Mouse (Mus musculus) forebrain, embryonic 13.5 days (tissue): ENCODE data around the gene Tedc1. TPM values are rescaled to one million over a fixed set of nuclear protein-coding genes. Genes with fewer than 3 reads are reported as not detected.

Experiments
- ATAC-seq: fragments of 200-750 bp; cut with Nextera tagmentation; 2 replicates; pipeline ENCODE4 v1.8.0; 2017
- H3K27ac ChIP-seq: fragments of 300-500 bp; sonication (generic); 2 replicates; pipeline ENCODE4 v1.5.1; 2015; ENCODE audit warnings: inconsistent platforms, mild to moderate bottlenecking, moderate library complexity
- H3K27me3 ChIP-seq: fragments of 300-500 bp; sonication (generic); 2 replicates; pipeline ENCODE4 v1.6.1; 2015; ENCODE audit warnings: mild to moderate bottlenecking, inconsistent platforms
- H3K36me3 ChIP-seq: fragments of 300-500 bp; sonication (generic); 2 replicates; pipeline ENCODE4 v1.6.1; 2015; ENCODE audit warnings: mild to moderate bottlenecking, inconsistent platforms; ENCODE audit not compliant: poor library complexity, severe bottlenecking
- H3K4me1 ChIP-seq: fragments of 300-500 bp; sonication (generic); 2 replicates; pipeline ENCODE4 v1.6.1; 2015; ENCODE audit warnings: inconsistent platforms
- H3K4me2 ChIP-seq: fragments of 300-500 bp; sonication (generic); 2 replicates; pipeline ENCODE4 v1.6.1; 2015; ENCODE audit warnings: inconsistent platforms, mild to moderate bottlenecking, moderate library complexity
- H3K4me3 ChIP-seq: fragments of 300-500 bp; sonication (generic); 2 replicates; pipeline ENCODE4 v1.5.1; 2015; ENCODE audit warnings: mild to moderate bottlenecking, inconsistent platforms
- H3K9ac ChIP-seq: fragments of 300-500 bp; sonication (generic); 2 replicates; pipeline ENCODE4 v1.6.1; 2015; ENCODE audit warnings: mild to moderate bottlenecking, inconsistent platforms
- H3K9me3 ChIP-seq: fragments of 300-500 bp; sonication (generic); replicated peaks from 2 replicates; pipeline ENCODE4 v1.6.1; 2016; ENCODE audit warnings: inconsistent platforms
- WGBS: fragments of 180-500 bp; shearing (Covaris S2); methylation state at CpG from one replicate; pipeline ENCODE4 v1.1.7; 2015; 5-methylcytosine and 5-hydroxymethylcytosine counted together
- polyA plus RNA-seq: library from polyadenylated mRNA; unstranded; fragments of >200 nt; fragmentation: Nextera tagmentation; extraction: Ambion mirVana; gene quantifications from 2 replicates; pipeline ENCODE4 v1.2.1, GENCODE M21; 2015

Gene Tedc1
- polyA plus RNA-seq, 1 experiment from 2014 or later: 32.2 TPM

DNA sequence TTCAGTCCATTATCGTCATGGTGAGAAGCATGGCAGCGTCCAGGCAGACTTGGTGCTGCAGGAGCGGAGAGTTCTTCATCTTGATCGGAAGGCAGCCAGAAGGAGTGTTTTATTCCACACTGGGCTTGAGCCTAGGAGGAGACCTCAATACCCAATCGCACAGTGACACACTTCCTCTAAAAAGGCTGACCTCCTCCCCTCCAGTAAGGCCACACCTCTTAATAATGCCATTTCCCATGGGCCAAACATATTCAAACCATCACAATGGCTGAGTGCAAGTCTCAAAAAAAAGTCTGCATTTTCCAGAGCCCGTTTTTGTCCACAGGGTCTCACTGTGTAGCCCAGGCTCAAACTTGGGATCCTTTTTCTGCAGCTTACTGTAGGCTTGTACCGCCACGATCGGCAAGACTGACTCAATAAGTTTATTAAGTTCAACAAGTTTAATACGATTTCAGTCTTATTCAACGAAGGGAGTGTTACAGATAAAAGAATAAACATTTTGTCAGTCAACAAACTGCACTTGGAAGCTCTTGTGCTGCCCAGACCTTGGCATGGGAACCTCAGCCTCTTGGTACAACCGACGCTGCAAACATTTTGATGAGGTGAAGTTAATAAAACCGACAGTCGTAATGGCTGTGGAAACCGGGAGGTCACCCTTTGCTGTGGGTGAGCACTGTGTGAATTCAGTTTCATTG is 58.9 kb downstream of the Tedc1 start:
- WGBS: 88% methylated on average over 16 of the region's 16 CpGs
- no peak for ATAC-seq
- Histone ChIP-seq H3K9ac (no peak overlapping the region), H3K4me2 (no peak overlapping the region), H3K9me3 (no peaks in the 10 kb centered on the region), H3K27ac (no peak overlapping the region), H3K4me1 (no peaks in the 10 kb centered on the region), H3K27me3 (no peaks in the 10 kb centered on the region), H3K36me3 (no peaks in the 10 kb centered on the region), H3K4me3 (no peak overlapping the region)

Other genes with a start within 250 kb of the Tedc1 start
- 4.1 TPM in 2 replicates for gene Jag2, start 226.6 kb upstream of the Tedc1 start, polyA plus RNA-seq
- 57.1 and 61.2 TPM in 2 replicates for gene Nudt14, start 214.3 kb upstream of the Tedc1 start, polyA plus RNA-seq
- gene Btbd6, start 179.9 kb upstream of the Tedc1 start, polyA plus RNA-seq: 30.3 and 32.7 TPM in 2 replicates
- 62.5 and 68.8 TPM in 2 replicates for gene Brf1, start 155.7 kb upstream of the Tedc1 start, polyA plus RNA-seq
- gene Pacs2, start 141.9 kb upstream of the Tedc1 start, polyA plus RNA-seq: 17.4 and 20.9 TPM in 2 replicates
- not detected in 2 replicates for gene Tex22, start 81.9 kb upstream of the Tedc1 start, polyA plus RNA-seq
- 19.5 and 20.2 TPM in 2 replicates for gene Mta1, start 58.1 kb upstream of the Tedc1 start, polyA plus RNA-seq
- gene Crip2, start 16.2 kb upstream of the Tedc1 start, polyA plus RNA-seq: 314 and 328 TPM in 2 replicates
- gene Crip1, start 10.1 kb upstream of the Tedc1 start, polyA plus RNA-seq: 35.9 and 40.0 TPM in 2 replicates
- 23.9 and 27.8 TPM in 2 replicates for gene Tmem121, start 29.5 kb downstream of the Tedc1 start, polyA plus RNA-seq